Mouse (Mus musculus): ENCODE data around the gene Rbl1. TPM values are rescaled to one million over a fixed set of nuclear protein-coding genes. Genes with fewer than 3 reads are reported as not detected.

Gene Rbl1
- polyA plus RNA-seq, 1 experiment: 4.1 TPM

DNA sequence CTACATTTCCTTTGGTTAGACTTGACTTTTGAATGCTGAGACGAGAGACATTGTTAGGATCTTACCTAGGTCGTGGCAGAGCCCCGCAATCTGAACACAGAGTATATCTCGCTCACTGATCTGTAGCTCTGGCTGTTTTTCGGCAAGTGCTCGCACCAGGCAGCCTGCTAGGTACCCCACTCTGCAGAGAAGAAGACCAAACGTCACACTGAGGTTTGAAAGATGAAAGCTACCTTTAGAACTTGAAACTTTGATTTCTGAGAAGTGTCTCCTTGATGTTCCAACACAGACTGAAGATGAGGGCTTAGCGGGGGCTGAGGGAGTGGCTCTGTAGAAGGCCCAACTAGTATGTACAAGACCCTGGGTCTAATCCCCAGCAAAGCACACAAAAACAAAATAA lies 82.6 kb downstream of the Rbl1 start:
- TF ChIP-seq POLR2A (IDR thresholded peaks at IDR 0.05; ENCODE audit: insufficient read length, low read depth): no peak
- no peak for TF ChIP-seq CEBPB (IDR thresholded peaks at IDR 0.05; ENCODE audit: insufficient read depth, poor library complexity, severe bottlenecking)
- Histone ChIP-seq H3K27me3 (ENCODE audit: control insufficient read depth, insufficient read depth, insufficient read length) (no peaks in the 10 kb centered on the region), H3K79me2 (ENCODE audit: control insufficient read depth, insufficient read depth) (no peaks in the 10 kb centered on the region), H3K4me3 (no peak overlapping the region), H3ac (ENCODE audit: control insufficient read depth, insufficient read length) (no peak overlapping the region), H3K4me2 (ENCODE audit: low read depth) (no peak overlapping the region), H3K36me3 (ENCODE audit: control insufficient read depth, insufficient read depth) (peaks cover 4% of the 10 kb centered on the region)

GRCm38 (mm10) chr2:157119075-157119474 lies 85.3 kb downstream of the Rbl1 start:
- H3K36me3 ChIP-seq (ENCODE audit: control insufficient read depth, insufficient read depth): peaks cover 4% of the 10 kb centered on the region
- no peak overlapping the region for H3ac ChIP-seq (ENCODE audit: control insufficient read depth, insufficient read length)
- no peaks in the 10 kb centered on the region for H3K79me2 ChIP-seq (ENCODE audit: control insufficient read depth, insufficient read depth)
- H3K4me3 ChIP-seq: no peak overlapping the region
- TF ChIP-seq MAX (IDR thresholded peaks at IDR 0.05; ENCODE audit: low read depth) (no peak), TCF12 (IDR thresholded peaks at IDR 0.05; ENCODE audit: insufficient read depth, poor library complexity, severe bottlenecking) (no peak), SRF (IDR thresholded peaks at IDR 0.05; ENCODE audit: control insufficient read depth, insufficient read length, low read depth) (no peak), CEBPB (IDR thresholded peaks at IDR 0.05; ENCODE audit: insufficient read depth, poor library complexity, severe bottlenecking) (no peak), MYOD1 (IDR thresholded peaks at IDR 0.05; ENCODE audit: control insufficient read depth in 1 of 3, insufficient read length in 2 of 3, low read depth in 2 of 3) (no peak), POLR2AphosphoS2 (IDR thresholded peaks at IDR 0.05; ENCODE audit: insufficient read length, low read depth) (no peak), REST (IDR thresholded peaks at IDR 0.05; ENCODE audit: insufficient read depth, insufficient read length) (no peak), MYOG (IDR thresholded peaks at IDR 0.05; ENCODE audit: control insufficient read depth in 1 of 3, insufficient read depth in 1 of 3, insufficient read length in 2 of 3, low read depth in 2 of 3) (no peak), USF1 (IDR thresholded peaks at IDR 0.05; ENCODE audit: low read depth) (no peak)
- no peaks in the 10 kb centered on the region for H3K27me3 ChIP-seq (ENCODE audit: control insufficient read depth, insufficient read depth, insufficient read length)
- no peak overlapping the region for H3K4me2 ChIP-seq (ENCODE audit: low read depth)

DNA sequence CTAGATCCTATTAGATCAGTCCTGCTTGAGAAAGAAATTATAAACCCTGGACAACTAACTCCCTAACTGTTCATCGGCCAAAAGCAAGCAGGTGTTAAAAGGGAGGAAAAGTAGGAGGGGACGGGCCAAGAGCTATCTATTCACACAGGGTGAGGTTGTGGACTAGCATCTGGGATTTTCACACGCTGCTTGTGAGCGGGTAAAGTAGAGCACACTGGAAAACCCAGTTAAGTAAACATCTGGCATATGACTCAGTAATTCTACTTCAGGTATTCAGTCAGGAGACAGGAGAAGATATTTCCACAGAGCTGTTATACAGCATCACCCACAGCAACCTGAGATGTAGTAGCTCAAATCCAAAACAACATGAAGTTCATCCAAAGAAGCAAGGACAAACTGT lies 85.8 kb downstream of the Rbl1 start:
- TF ChIP-seq MYOD1 (IDR thresholded peaks at IDR 0.05; ENCODE audit: control insufficient read depth in 1 of 3, insufficient read length in 2 of 3, low read depth in 2 of 3) (no peak), SRF (IDR thresholded peaks at IDR 0.05; ENCODE audit: control insufficient read depth, insufficient read length, low read depth) (no peak), CEBPB (IDR thresholded peaks at IDR 0.05; ENCODE audit: insufficient read depth, poor library complexity, severe bottlenecking) (no peak), E2F4 (IDR thresholded peaks at IDR 0.05; ENCODE audit: insufficient read depth) (no peak), TCF12 (IDR thresholded peaks at IDR 0.05; ENCODE audit: insufficient read depth, poor library complexity, severe bottlenecking) (no peak), POLR2AphosphoS2 (IDR thresholded peaks at IDR 0.05; ENCODE audit: insufficient read length, low read depth) (no peak), MAX (IDR thresholded peaks at IDR 0.05; ENCODE audit: low read depth) (no peak), USF1 (IDR thresholded peaks at IDR 0.05; ENCODE audit: low read depth) (no peak), REST (IDR thresholded peaks at IDR 0.05; ENCODE audit: insufficient read depth, insufficient read length) (no peak), TCF3 (IDR thresholded peaks at IDR 0.05; ENCODE audit: insufficient read length, low read depth) (no peak), POLR2A (IDR thresholded peaks at IDR 0.05; ENCODE audit: insufficient read length, low read depth) (no peak), MYOG (IDR thresholded peaks at IDR 0.05; ENCODE audit: control insufficient read depth in 1 of 3, insufficient read depth in 1 of 3, insufficient read length in 2 of 3, low read depth in 2 of 3) (no peak)
- Histone ChIP-seq H3ac (ENCODE audit: control insufficient read depth, insufficient read length) (no peak overlapping the region), H3K79me2 (ENCODE audit: control insufficient read depth, insufficient read depth) (no peaks in the 10 kb centered on the region), H3K36me3 (ENCODE audit: control insufficient read depth, insufficient read depth) (peaks cover 4% of the 10 kb centered on the region), H3K4me2 (ENCODE audit: low read depth) (no peak overlapping the region), H3K4me3 (no peak overlapping the region), H3K27me3 (ENCODE audit: control insufficient read depth, insufficient read depth, insufficient read length) (no peaks in the 10 kb centered on the region)

- TF ChIP-seq MYOD1 (IDR thresholded peaks at IDR 0.05; ENCODE audit: control insufficient read depth in 1 of 3, insufficient read length in 2 of 3, low read depth in 2 of 3) (no peak), E2F4 (IDR thresholded peaks at IDR 0.05; ENCODE audit: insufficient read depth) (no peak), TCF3 (IDR thresholded peaks at IDR 0.05; ENCODE audit: insufficient read length, low read depth) (no peak), SRF (IDR thresholded peaks at IDR 0.05; ENCODE audit: control insufficient read depth, insufficient read length, low read depth) (no peak), REST (IDR thresholded peaks at IDR 0.05; ENCODE audit: insufficient read depth, insufficient read length) (no peak), CEBPB (IDR thresholded peaks at IDR 0.05; ENCODE audit: insufficient read depth, poor library complexity, severe bottlenecking) (no peak), MAX (IDR thresholded peaks at IDR 0.05; ENCODE audit: low read depth) (no peak), POLR2A (IDR thresholded peaks at IDR 0.05; ENCODE audit: insufficient read length, low read depth) (no peak), USF1 (IDR thresholded peaks at IDR 0.05; ENCODE audit: low read depth) (no peak), POLR2AphosphoS2 (IDR thresholded peaks at IDR 0.05; ENCODE audit: insufficient read length, low read depth) (no peak), TCF12 (IDR thresholded peaks at IDR 0.05; ENCODE audit: insufficient read depth, poor library complexity, severe bottlenecking) (no peak), MYOG (IDR thresholded peaks at IDR 0.05; ENCODE audit: control insufficient read depth in 1 of 3, insufficient read depth in 1 of 3, insufficient read length in 2 of 3, low read depth in 2 of 3) (no peak)
- no peaks in the 10 kb centered on the region for H3K36me3 ChIP-seq (ENCODE audit: control insufficient read depth, insufficient read depth)
- H3ac ChIP-seq (ENCODE audit: control insufficient read depth, insufficient read length): no peak overlapping the region
- no peaks in the 10 kb centered on the region for H3K79me2 ChIP-seq (ENCODE audit: control insufficient read depth, insufficient read depth)
- H3K27me3 ChIP-seq (ENCODE audit: control insufficient read depth, insufficient read depth, insufficient read length): no peaks in the 10 kb centered on the region
- H3K4me2 ChIP-seq (ENCODE audit: low read depth): no peak overlapping the region
- no peak overlapping the region for H3K4me3 ChIP-seq
Measured at GRCm38 (mm10) chr2:157116964-157117363, 87.4 kb downstream of the Rbl1 start.

DNA sequence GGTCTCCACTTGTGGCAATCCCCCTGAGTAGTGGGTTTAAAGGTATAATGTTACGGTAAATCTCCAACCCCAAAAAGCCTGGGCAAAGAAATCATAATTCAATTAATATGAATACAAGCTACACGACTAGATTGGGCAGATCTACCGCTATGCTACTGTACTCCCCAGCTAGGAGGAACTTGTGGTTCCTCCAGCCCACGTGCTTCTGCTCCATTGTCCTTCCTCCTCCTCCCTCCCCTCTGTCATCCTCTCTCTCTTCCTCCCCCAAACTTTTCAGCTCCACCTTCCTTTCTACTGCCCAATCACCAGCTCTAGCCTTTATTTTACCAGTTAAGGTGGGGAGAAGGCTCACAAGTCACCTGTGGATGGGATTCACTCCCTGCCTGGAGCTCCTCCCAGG lies 96.1 kb downstream of the Rbl1 start:
- H3K36me3 ChIP-seq (ENCODE audit: control insufficient read depth, insufficient read depth): peaks cover 17% of the 10 kb centered on the region
- no peak overlapping the region for H3ac ChIP-seq (ENCODE audit: control insufficient read depth, insufficient read length)
- TF ChIP-seq MAX (IDR thresholded peaks at IDR 0.05; ENCODE audit: low read depth) (no peak), CEBPB (IDR thresholded peaks at IDR 0.05; ENCODE audit: insufficient read depth, poor library complexity, severe bottlenecking) (no peak), E2F4 (IDR thresholded peaks at IDR 0.05; ENCODE audit: insufficient read depth) (no peak), POLR2A (IDR thresholded peaks at IDR 0.05; ENCODE audit: insufficient read length, low read depth) (no peak), REST (IDR thresholded peaks at IDR 0.05; ENCODE audit: insufficient read depth, insufficient read length) (no peak), POLR2AphosphoS2 (IDR thresholded peaks at IDR 0.05; ENCODE audit: insufficient read length, low read depth) (no peak)
- H3K4me3 ChIP-seq: no peak overlapping the region
- no peaks in the 10 kb centered on the region for H3K79me2 ChIP-seq (ENCODE audit: control insufficient read depth, insufficient read depth)
- H3K4me2 ChIP-seq (ENCODE audit: low read depth): no peak overlapping the region
- H3K27me3 ChIP-seq (ENCODE audit: control insufficient read depth, insufficient read depth, insufficient read length): no peaks in the 10 kb centered on the region

All from myocyte (in vitro differentiated cells).